Mouse (Mus musculus) ES-E14 (cell line): ENCODE results near the gene Fam168b. TPM values are rescaled to one million over a fixed set of nuclear protein-coding genes. Genes with fewer than 3 reads are reported as not detected.

Experiments
- DNase-seq: peaks from one replicate; pipeline ENCODE4 v3.0.0-alpha.2; 2013; ENCODE audit warnings: low read depth, low spot score
- H3K27ac ChIP-seq: 2 replicates; pipeline ENCODE4 v1.5.1; 2012; ENCODE audit warnings: low read depth, mild to moderate bottlenecking, low read length, moderate library complexity, mixed read lengths; ENCODE audit not compliant: poor library complexity, insufficient read depth, severe bottlenecking
- H3K36me3 ChIP-seq: 2 replicates; pipeline ENCODE4 v1.6.1; 2012; ENCODE audit warnings: mild to moderate bottlenecking, low read length, moderate library complexity, mixed read lengths; ENCODE audit not compliant: control insufficient read depth, poor library complexity, insufficient read depth, severe bottlenecking
- H3K4me1 ChIP-seq, 2 experiments: fragments of 150-350 bp in 1 of 2; sonication (generic) in 1 of 2; 2 replicates each; pipeline ENCODE4 v1.6.1; 2012; ENCODE audit warnings: low read length in 2 of 2, mild to moderate bottlenecking in 1 of 2, mixed read lengths in 1 of 2; ENCODE audit not compliant: control insufficient read depth in 2 of 2, insufficient read depth in 2 of 2, poor library complexity in 1 of 2
- H3K4me3 ChIP-seq, 2 experiments: fragments of 150-350 bp in 1 of 2; sonication (generic) in 1 of 2; 2 replicates each; pipeline ENCODE4 v1.5.1; 2012; ENCODE audit warnings: low read length in 2 of 2, low read depth in 1 of 2, mild to moderate bottlenecking in 1 of 2, mixed read lengths in 1 of 2; ENCODE audit not compliant: insufficient read depth in 1 of 2, poor library complexity in 1 of 2, severe bottlenecking in 1 of 2
- H3K9ac ChIP-seq: 2 replicates; pipeline ENCODE4 v1.6.1; 2012; ENCODE audit warnings: low read depth, mild to moderate bottlenecking, low read length, mixed read lengths; ENCODE audit not compliant: poor library complexity, insufficient read depth, severe bottlenecking
- H3K9me3 ChIP-seq: fragments of 150-350 bp; sonication (generic); 2 replicates; pipeline ENCODE4 v1.6.1; 2012; ENCODE audit warnings: low read depth, mild to moderate bottlenecking, low read length; ENCODE audit not compliant: control insufficient read depth, insufficient read depth
- CHD2 ChIP-seq: IDR thresholded peaks from 2 replicates; pipeline ENCODE4 v1.6.1; 2014; ENCODE audit warnings: mild to moderate bottlenecking, low read depth, low read length, inconsistent platforms
- HCFC1 ChIP-seq: IDR thresholded peaks from 2 replicates; pipeline ENCODE4 v1.6.1; 2012; ENCODE audit warnings: low read length, inconsistent platforms, borderline replicate concordance; ENCODE audit not compliant: insufficient read depth
- MAFK ChIP-seq: IDR thresholded peaks from 2 replicates; pipeline ENCODE4 v1.6.1; 2014; ENCODE audit warnings: mild to moderate bottlenecking, low read depth, low read length, inconsistent platforms; ENCODE audit not compliant: insufficient read depth
- ZC3H11A ChIP-seq: IDR thresholded peaks from 2 replicates; pipeline ENCODE4 v1.6.1; 2012; ENCODE audit warnings: low read depth, mild to moderate bottlenecking, inconsistent platforms, low read length, borderline replicate concordance
- ZNF384 ChIP-seq: IDR thresholded peaks from 2 replicates; pipeline ENCODE4 v1.6.1; 2012; ENCODE audit warnings: low read depth, low read length, inconsistent platforms
- in situ Hi-C, 2 experiments: fragments of 600-800 bp; cut with MboI; formaldehyde crosslinking; loops; one replicate each; pipeline ENCODE4 v1.15.1; 2025; ENCODE audit warnings: low sequenced_read_pairs in 2 of 2, inconsistent platforms in 1 of 2; ENCODE audit not compliant: unreplicated experiment in 2 of 2
- total RNA-seq: library from RNA; depleted of rRNA; stranded (reverse); fragments of 300-350 nt; gene quantifications from 2 replicates; pipeline ENCODE4 v1.2.3, GENCODE M21; 2012; rRNA removed

Fam168b gene
- 28.2 and 36.1 TPM in 2 replicates for total RNA-seq

- in situ Hi-C loops, result no loop called here
- Histone ChIP-seq H3K4me3 (peak within 1 kb of the TSS; percentile 91 to 93), H3K27ac (peak within 1 kb of the TSS; percentile 89), H3K36me3 (peaks cover 5% of the 10 kb centered on the region; the same call in 1 of the 2 replicates), H3K9ac (peak within 1 kb of the TSS; percentile 95), H3K9me3 (no peaks in the 10 kb centered on the region), H3K4me1 (peaks cover 10 to 17% of the 10 kb centered on the region in 2 experiments; a peak in 3 of 4 replicates)
- DNase-seq, result peak; percentile 58
- TF ChIP-seq HCFC1, result peak; percentile 35; the same call in 1 of the 2 replicates
- TF ChIP-seq MAFK, result no peak
These were observed at the start of gene Fam168b for GRCm38 (mm10) chr1:34842887-34843618. Gene Fam168b, minus strand, starts transcription at chr1:34843065.

GRCm38 (mm10) chr1:34892466-34892865 lies 49.6 kb upstream of the Fam168b start:
- TF ChIP-seq ZC3H11A (no peak), CHD2 (no peak), ZNF384 (no peak), HCFC1 (no peak), MAFK (no peak)
- DNase-seq, result no peak
- Histone ChIP-seq H3K9me3 (peaks cover 3% of the 10 kb centered on the region; the same call in 1 of the 2 replicates), H3K27ac (no peak overlapping the region), H3K36me3 (no peaks in the 10 kb centered on the region), H3K9ac (no peak overlapping the region), H3K4me3 (no peak overlapping the region), H3K4me1 (no peaks in the 10 kb centered on the region)
- in situ Hi-C loops, result no loop called here

- Histone ChIP-seq H3K4me3 (no peak overlapping the region), H3K36me3 (no peaks in the 10 kb centered on the region), H3K4me1 (no peaks in the 10 kb centered on the region), H3K9ac (no peak overlapping the region), H3K9me3 (peaks cover 3% of the 10 kb centered on the region; the same call in 1 of the 2 replicates), H3K27ac (no peak overlapping the region)
- in situ Hi-C loops, result no loop called here
- no peak for TF ChIP-seq ZNF384
- TF ChIP-seq ZC3H11A, result no peak
- TF ChIP-seq CHD2, result no peak
- no peak for TF ChIP-seq HCFC1
- no peak for TF ChIP-seq MAFK
- no peak for DNase-seq
These were observed 48.9 kb upstream of the Fam168b start for GRCm38 (mm10) chr1:34891559-34892289.

GRCm38 (mm10) chr1:34883776-34884175 lies 40.9 kb upstream of the Fam168b start:
- Histone ChIP-seq H3K9ac (no peak overlapping the region), H3K4me1 (peaks cover 0 to 2% of the 10 kb centered on the region in 2 experiments; a peak in 1 of 4 replicates), H3K27ac (no peak overlapping the region), H3K9me3 (no peaks in the 10 kb centered on the region), H3K4me3 (no peak overlapping the region), H3K36me3 (no peaks in the 10 kb centered on the region)
- DNase-seq, result no peak
- no peak for TF ChIP-seq CHD2
- no peak for TF ChIP-seq HCFC1
- no peak for TF ChIP-seq ZNF384
- no peak for TF ChIP-seq ZC3H11A
- no peak for TF ChIP-seq MAFK
- in situ Hi-C loops, result no loop called here
